Mouse (Mus musculus): Measurements from ENCODE around the gene Gtf2f1. TPM values are rescaled to one million over a fixed set of nuclear protein-coding genes. Genes with fewer than 3 reads are reported as not detected.

Gene Gtf2f1
- polyA plus RNA-seq, 1 experiment from 2014 or later = 58.2 TPM

GRCm38 (mm10) chr17:56985656-56986055, 25.4 kb downstream of the Gtf2f1 start:
- Histone ChIP-seq H3K27ac (no peak overlapping the region), H3K4me3 (replicated peaks) (no peak overlapping the region), H3K9ac (no peak overlapping the region), H3K9me3 (no peaks in the 10 kb centered on the region), H3K27me3 (replicated peaks) (no peaks in the 10 kb centered on the region), H3K36me3 (no peaks in the 10 kb centered on the region), H3K4me1 (peaks cover under 1% of the 10 kb centered on the region; the same call in 1 of the 2 replicates), H3K4me2 (no peak overlapping the region)
- WGBS = 81% methylated on average over 3 of the region's 3 CpGs
- no peak for ATAC-seq (ENCODE audit: insufficient read depth, low FRiP score, low read depth)

DNA sequence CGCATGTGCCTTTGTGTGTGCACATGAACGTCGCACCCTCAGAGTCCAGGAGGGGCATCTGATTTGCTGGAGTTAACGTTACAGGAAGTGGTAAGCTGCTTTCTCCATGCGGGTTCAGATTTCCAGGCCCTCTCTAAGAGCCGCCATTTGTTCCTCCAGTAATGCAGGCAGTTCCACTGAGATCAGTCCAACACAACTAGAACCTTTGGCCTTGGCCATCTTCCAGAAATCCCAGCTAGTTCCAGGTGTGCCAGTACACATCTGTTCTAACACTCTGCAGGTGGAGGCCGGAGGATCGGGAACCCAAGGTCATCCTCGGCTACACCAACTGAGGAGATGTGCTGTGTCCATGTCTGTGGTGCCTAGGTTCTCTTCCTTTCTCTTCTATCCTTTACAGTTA, 26.2 kb downstream of the Gtf2f1 start:
- no peaks in the 10 kb centered on the region for H3K36me3 ChIP-seq
- H3K27me3 ChIP-seq (replicated peaks) = no peaks in the 10 kb centered on the region
- no peak for ATAC-seq (ENCODE audit: insufficient read depth, low FRiP score, low read depth)
- H3K9me3 ChIP-seq = no peaks in the 10 kb centered on the region
- no peak overlapping the region for H3K9ac ChIP-seq
- H3K4me3 ChIP-seq (replicated peaks) = no peak overlapping the region
- 75% methylated on average over 9 of the region's 9 CpGs for WGBS
- H3K4me1 ChIP-seq = no peaks in the 10 kb centered on the region
- no peak overlapping the region for H3K4me2 ChIP-seq
- no peak overlapping the region for H3K27ac ChIP-seq

- H3K9ac ChIP-seq = no peak within 1 kb of the TSS
- no peak within 1 kb of the TSS for H3K27ac ChIP-seq
- no peak within 1 kb of the TSS for H3K4me2 ChIP-seq
- no peaks in the 10 kb centered on the region for H3K36me3 ChIP-seq
- no peak for ATAC-seq (ENCODE audit: insufficient read depth, low FRiP score, low read depth)
- WGBS = 74% methylated on average over 5 of the region's 5 CpGs
- H3K9me3 ChIP-seq = no peaks in the 10 kb centered on the region
- no peaks in the 10 kb centered on the region for H3K27me3 ChIP-seq (replicated peaks)
- H3K4me3 ChIP-seq (replicated peaks) = no peak within 1 kb of the TSS
- H3K4me1 ChIP-seq = no peaks in the 10 kb centered on the region
These were observed 29.1 kb downstream of the Gtf2f1 start, which contains the start of gene Acer1 for GRCm38 (mm10) chr17:56982013-56982412. TSS of gene Acer1 (minus strand) at chr17:56982126.

GRCm38 (mm10) chr17:56981049-56981448, 30.0 kb downstream of the Gtf2f1 start:
- Histone ChIP-seq H3K4me2 (no peak overlapping the region), H3K27me3 (replicated peaks) (no peaks in the 10 kb centered on the region), H3K9ac (no peak overlapping the region), H3K4me1 (no peaks in the 10 kb centered on the region), H3K4me3 (replicated peaks) (no peak overlapping the region), H3K9me3 (no peaks in the 10 kb centered on the region), H3K36me3 (no peaks in the 10 kb centered on the region), H3K27ac (no peak overlapping the region)
- 61% methylated on average over 7 of the region's 7 CpGs for WGBS
- ATAC-seq (ENCODE audit: insufficient read depth, low FRiP score, low read depth) = no peak

DNA sequence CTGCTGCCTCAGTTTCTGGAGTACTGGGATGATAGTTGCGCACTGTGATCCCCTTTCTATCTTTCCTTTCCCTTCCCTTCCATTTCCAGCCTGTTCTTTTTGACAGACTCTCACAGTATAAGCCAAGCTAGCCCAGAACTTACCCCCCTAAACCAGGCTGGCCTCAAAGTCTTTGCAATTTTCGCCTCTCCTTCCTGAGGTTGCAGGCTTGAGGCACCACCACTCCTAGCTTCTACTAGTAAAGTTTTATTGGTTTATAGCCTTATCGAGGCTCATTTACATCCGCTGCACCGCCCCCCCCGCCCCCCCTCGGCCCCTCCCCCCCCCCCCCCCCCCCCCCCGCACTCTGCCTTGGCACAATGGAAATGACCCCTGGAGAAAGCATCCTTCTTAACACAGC, 31.6 kb downstream of the Gtf2f1 start:
- WGBS = 57% methylated on average over 4 of the region's 8 CpGs
- H3K4me3 ChIP-seq (replicated peaks) = no peak overlapping the region
- H3K27me3 ChIP-seq (replicated peaks) = no peaks in the 10 kb centered on the region
- ATAC-seq (ENCODE audit: insufficient read depth, low FRiP score, low read depth) = no peak
- no peak overlapping the region for H3K4me2 ChIP-seq
- H3K36me3 ChIP-seq = no peaks in the 10 kb centered on the region
- no peak overlapping the region for H3K9ac ChIP-seq
- H3K4me1 ChIP-seq = no peaks in the 10 kb centered on the region
- no peak overlapping the region for H3K27ac ChIP-seq
- no peaks in the 10 kb centered on the region for H3K9me3 ChIP-seq

GRCm38 (mm10) chr17:56976531-56977390, 34.3 kb downstream of the Gtf2f1 start:
- Histone ChIP-seq H3K4me3 (replicated peaks) (no peak overlapping the region), H3K4me2 (no peak overlapping the region), H3K9me3 (no peaks in the 10 kb centered on the region), H3K9ac (no peak overlapping the region), H3K27ac (no peak overlapping the region), H3K36me3 (no peaks in the 10 kb centered on the region), H3K4me1 (no peaks in the 10 kb centered on the region), H3K27me3 (replicated peaks) (no peaks in the 10 kb centered on the region)
- ATAC-seq (ENCODE audit: insufficient read depth, low FRiP score, low read depth) = 0 out of 2 replicates have a peak, but pooled peaks have one; percentile 26
- 70% methylated on average over 8 of the region's 8 CpGs for WGBS

DNA sequence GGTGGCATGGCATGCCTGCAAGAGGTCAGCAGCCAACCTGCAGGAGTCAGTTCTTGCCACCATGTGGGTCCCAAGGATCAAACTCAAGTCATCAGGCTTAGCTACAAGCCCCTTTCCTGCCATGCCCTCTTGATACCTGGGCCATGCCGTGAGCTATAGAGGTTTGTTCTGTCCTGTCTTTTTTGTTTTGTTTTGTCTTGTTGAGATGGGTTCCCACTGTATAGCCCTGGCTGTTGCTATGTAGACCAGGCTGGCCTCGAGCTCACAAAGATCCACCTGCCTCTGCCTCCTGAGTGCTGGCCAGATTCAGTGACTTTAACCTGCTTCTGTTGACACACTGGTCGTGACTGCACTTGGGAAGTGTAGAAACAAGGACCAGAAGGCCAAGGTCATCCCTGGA, 35.7 kb downstream of the Gtf2f1 start:
- 70% methylated on average over 3 of the region's 3 CpGs for whole genome bisulfite sequencing
- Histone ChIP-seq H3K9ac (no peak overlapping the region), H3K9me3 (no peaks in the 10 kb centered on the region)

DNA sequence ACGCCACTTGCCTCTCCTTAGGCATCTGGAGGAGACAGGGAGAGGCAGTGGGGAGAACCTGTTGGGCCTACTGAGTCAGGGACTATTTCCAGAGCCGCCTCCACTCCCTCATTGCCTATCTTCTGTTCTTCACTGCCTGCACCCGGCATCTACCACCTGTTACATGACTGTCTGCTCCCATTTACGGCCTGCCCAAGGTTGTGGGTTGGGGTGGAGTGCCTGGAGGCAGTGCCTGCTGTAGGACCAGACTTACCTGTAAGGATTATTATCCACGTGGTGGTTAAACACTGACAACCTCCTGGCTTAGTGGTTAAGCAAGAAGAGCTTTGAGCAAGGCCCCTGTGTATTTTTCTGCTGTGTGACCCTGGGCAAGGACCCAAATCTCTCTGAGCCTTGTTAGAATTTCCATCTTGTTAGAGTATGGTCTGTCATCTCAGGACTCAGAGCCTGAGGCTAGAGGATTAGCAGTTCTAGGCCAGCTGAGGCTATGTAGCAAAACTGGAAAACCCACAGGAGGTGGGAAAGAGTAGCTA, 36.3 kb downstream of the Gtf2f1 start:
- Histone ChIP-seq H3K4me3 (replicated peaks) (no peak overlapping the region), H3K9me3 (no peaks in the 10 kb centered on the region), H3K27me3 (replicated peaks) (no peaks in the 10 kb centered on the region), H3K4me1 (no peaks in the 10 kb centered on the region), H3K27ac (no peak overlapping the region), H3K4me2 (no peak overlapping the region), H3K9ac (no peak overlapping the region), H3K36me3 (no peaks in the 10 kb centered on the region)
- WGBS = 58% methylated on average over 5 of the region's 5 CpGs
- ATAC-seq (ENCODE audit: insufficient read depth, low FRiP score, low read depth) = no peak

More for the DNA sequence above, 35.7 kb downstream of the Gtf2f1 start:
- Histone ChIP-seq H3K4me2 (no peak overlapping the region), H3K27ac (no peak overlapping the region), H3K4me3 (replicated peaks) (no peak overlapping the region), H3K36me3 (no peaks in the 10 kb centered on the region), H3K4me1 (no peaks in the 10 kb centered on the region), H3K27me3 (replicated peaks) (no peaks in the 10 kb centered on the region)
- no peak for ATAC-seq (ENCODE audit: insufficient read depth, low FRiP score, low read depth)

- H3K27me3 ChIP-seq (replicated peaks) = no peaks in the 10 kb centered on the region
- H3K4me2 ChIP-seq = no peak overlapping the region
- H3K9me3 ChIP-seq = no peaks in the 10 kb centered on the region
- H3K9ac ChIP-seq = no peak overlapping the region
- no peaks in the 10 kb centered on the region for H3K36me3 ChIP-seq
- H3K4me1 ChIP-seq = no peaks in the 10 kb centered on the region
- WGBS = 59% methylated on average over 13 of the region's 14 CpGs
- no peak for ATAC-seq (ENCODE audit: insufficient read depth, low FRiP score, low read depth)
- H3K27ac ChIP-seq = no peak overlapping the region
- no peak overlapping the region for H3K4me3 ChIP-seq (replicated peaks)
These were observed 37.0 kb downstream of the Gtf2f1 start for GRCm38 (mm10) chr17:56973956-56974707.

DNA sequence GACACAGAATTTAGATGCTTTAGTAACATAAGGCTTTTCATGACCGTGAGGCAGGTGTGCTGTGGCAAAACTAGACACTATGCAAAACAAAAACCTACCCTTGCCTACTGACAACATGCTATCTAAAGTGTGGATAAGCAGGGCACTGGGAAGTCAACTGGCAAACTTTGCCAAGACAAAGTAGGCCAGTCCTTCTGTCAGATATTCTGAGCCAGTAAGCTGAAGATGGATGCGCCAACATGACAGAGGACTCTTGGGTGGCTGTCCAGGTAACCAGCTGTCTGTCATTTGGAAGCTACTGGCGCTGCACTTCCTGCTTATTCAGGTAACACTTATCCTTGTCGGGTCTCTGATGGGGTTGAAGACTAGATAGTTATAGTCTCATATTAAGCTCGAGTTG, 41.0 kb downstream of the Gtf2f1 start:
- H3K36me3 ChIP-seq = no peaks in the 10 kb centered on the region
- no peaks in the 10 kb centered on the region for H3K27me3 ChIP-seq (replicated peaks)
- H3K9me3 ChIP-seq = no peaks in the 10 kb centered on the region
- no peak for ATAC-seq (ENCODE audit: insufficient read depth, low FRiP score, low read depth)
- H3K9ac ChIP-seq = no peak overlapping the region
- 64% methylated on average over 5 of the region's 5 CpGs for WGBS
- H3K4me1 ChIP-seq = no peaks in the 10 kb centered on the region
- H3K4me2 ChIP-seq = no peak overlapping the region
- H3K27ac ChIP-seq = no peak overlapping the region
- no peak overlapping the region for H3K4me3 ChIP-seq (replicated peaks)

- no peak overlapping the region for H3K9ac ChIP-seq
- H3K4me3 ChIP-seq (replicated peaks) = no peak overlapping the region
- no peaks in the 10 kb centered on the region for H3K36me3 ChIP-seq
- H3K4me2 ChIP-seq = no peak overlapping the region
- ATAC-seq (ENCODE audit: insufficient read depth, low FRiP score, low read depth) = no peak
- H3K9me3 ChIP-seq = no peaks in the 10 kb centered on the region
- WGBS = 54% methylated on average over 3 of the region's 3 CpGs
- no peaks in the 10 kb centered on the region for H3K27me3 ChIP-seq (replicated peaks)
- no peak overlapping the region for H3K27ac ChIP-seq
- no peaks in the 10 kb centered on the region for H3K4me1 ChIP-seq
These were observed 41.8 kb downstream of the Gtf2f1 start for GRCm38 (mm10) chr17:56969321-56969720.

GRCm38 (mm10) chr17:56963646-56964045, 47.4 kb downstream of the Gtf2f1 start:
- H3K36me3 ChIP-seq = no peaks in the 10 kb centered on the region
- ATAC-seq (ENCODE audit: insufficient read depth, low FRiP score, low read depth) = no peak
- no peak overlapping the region for H3K4me3 ChIP-seq (replicated peaks)
- H3K9ac ChIP-seq = no peak overlapping the region
- H3K27ac ChIP-seq = no peak overlapping the region
- WGBS = 74% methylated on average over 6 of the region's 6 CpGs
- H3K27me3 ChIP-seq (replicated peaks) = no peaks in the 10 kb centered on the region
- no peak overlapping the region for H3K4me2 ChIP-seq
- H3K4me1 ChIP-seq = no peaks in the 10 kb centered on the region
- H3K9me3 ChIP-seq = no peaks in the 10 kb centered on the region
